Mouse (Mus musculus) induced T-regulatory cell, adult 2 months (primary cell): ENCODE measurements around the gene Olfr353.

Experiments used
- DNase-seq: peaks from one replicate; pipeline ENCODE4 v3.0.0-alpha.2; 2012; ENCODE audit warnings: low read depth

The Olfr353 gene

GRCm38 (mm10) chr2:36892836-36893235, at the start of gene Olfr353:
TSS of gene Olfr353 (minus strand) at chr2:36892936.
- no peak for DNase-seq

DNA sequence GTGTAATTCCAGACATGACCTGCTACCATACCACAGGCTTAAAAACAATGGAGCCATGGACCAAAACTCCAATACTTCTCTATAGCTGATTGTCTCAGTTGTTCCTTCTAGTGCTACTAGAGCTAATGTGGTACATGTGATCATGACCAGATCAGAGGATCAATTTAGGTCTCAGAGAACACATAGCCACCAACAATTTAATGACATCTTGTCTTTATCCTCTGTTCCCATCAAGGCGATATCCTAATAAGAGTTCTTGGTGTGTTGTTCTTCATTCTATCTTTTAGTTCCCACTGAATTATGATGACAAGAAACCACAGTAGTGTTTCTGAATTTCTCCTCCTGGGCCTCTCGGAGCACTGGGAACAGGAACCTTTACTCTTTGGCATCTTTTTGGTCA, 44.1 kb upstream of the Olfr353 start, which contains the start of gene Olfr356:
Olfr356 (plus strand) TSS at position 301 of the 400 bp plus-strand sequence.
- no peak for DNase-seq

DNA sequence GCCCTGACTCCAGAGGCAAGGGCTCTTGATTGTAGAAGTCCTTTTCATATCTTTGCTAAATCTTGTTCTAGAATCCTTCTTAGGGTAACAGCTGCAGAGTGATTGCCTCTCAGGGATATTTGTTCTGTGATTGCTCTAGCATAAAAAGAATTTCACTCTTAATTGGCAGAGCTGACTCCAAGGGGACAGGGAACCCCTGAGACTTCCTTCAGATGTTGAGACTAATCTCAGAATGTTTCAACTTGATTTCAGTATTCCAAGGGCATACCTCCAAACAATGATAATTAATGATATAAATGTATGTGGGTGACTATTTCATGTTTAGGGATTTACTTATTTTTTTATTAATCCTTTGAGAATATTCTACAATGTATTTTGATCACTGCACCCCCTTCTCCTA, 36.1 kb upstream of the Olfr353 start, which contains the start of gene Olfr355:
Olfr355 (minus strand) TSS at position 101 of the 400 bp plus-strand sequence.
- no peak for DNase-seq

DNA sequence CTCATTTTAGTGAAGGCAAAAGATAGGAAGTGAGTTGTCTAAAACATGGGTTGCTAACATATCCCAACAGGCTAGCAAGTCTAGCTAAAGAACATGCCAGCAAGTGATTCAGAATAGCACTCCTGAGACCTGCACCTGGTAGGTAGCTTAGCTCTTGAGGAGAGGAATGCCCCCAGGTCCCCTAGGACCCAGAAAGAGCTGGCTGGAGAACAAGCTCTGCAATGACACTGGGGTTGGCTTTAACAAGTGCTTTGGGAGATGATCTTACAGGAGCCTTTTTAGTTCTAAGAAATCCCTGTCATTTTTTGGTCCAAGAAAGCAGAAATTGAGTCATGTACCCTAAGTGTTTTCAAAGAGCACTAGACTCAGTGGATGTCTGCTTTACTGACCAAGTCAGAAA, 12.6 kb upstream of the Olfr353 start, which contains the start of gene Olfr354:
Olfr354 (plus strand) TSS at position 301 of the 400 bp plus-strand sequence.
- DNase-seq, result no peak

GRCm38 (mm10) chr2:36897114-36897513, 4.4 kb upstream of the Olfr353 start:
- DNase-seq, result no peak

DNA sequence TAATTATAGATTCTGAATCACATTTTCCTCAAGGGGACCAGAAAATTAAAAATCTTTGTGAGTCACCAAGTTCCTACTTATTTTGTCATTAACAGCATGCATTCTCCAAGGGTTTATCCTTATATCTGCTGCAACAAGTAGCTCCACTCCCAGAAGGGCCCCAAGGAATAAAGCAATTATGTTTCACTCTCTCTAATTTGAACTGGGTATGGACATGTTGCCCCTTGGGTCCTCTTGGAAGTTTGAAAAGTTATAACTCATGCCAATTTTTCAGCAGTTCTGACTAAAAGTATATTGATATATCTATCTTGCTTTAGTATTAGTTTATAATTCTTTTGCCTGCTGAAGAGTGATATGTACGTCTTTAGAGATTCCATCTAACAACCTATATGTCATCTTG, 24.6 kb downstream of the Olfr353 start, which contains the start of gene Olfr352:
Olfr352 (plus strand) TSS at position 301 of the 400 bp plus-strand sequence.
- no peak for DNase-seq

- no peak for DNase-seq
Measured at GRCm38 (mm10) chr2:36862560-36862959, 30.2 kb downstream of the Olfr353 start, which contains the start of gene Olfr351. TSS of gene Olfr351 (minus strand) at chr2:36862660.

DNA sequence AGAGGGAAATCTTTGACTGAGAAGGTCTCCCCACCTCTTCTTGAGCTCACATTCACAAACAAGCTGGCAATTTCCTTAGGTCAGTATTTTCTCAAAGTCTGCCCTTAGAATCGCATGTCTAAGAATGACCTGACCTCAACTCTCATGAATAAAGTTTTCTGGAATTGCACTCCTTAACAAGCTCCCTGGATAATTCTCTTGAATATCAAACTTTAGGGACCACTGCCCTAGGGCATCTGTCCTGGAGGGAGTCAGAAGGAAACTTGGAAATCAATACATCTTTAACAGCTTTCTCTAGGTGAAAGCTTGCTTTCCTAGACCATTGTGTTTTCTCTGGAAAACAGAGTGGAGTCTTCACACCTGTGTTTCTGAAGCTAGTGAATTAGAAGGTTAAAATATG, 46.7 kb downstream of the Olfr353 start, which contains the start of gene Olfr350:
Olfr350 (plus strand) TSS at position 301 of the 400 bp plus-strand sequence.
- DNase-seq, result no peak
